ENCODE assay signal across 14 mouse cellular contexts in genomic region chr8:91365804-91366203, GRCm38 (mm10). TPM values are rescaled to one million over a fixed set of nuclear protein-coding genes. Genes with fewer than 3 reads are reported as not detected.
A peak's percentile ranks its signal among the peaks of the same experiment; 100 is the strongest.
DNase-seq lines count a peak whose midpoint lies in the region; ATAC-seq and TF ChIP-seq lines count a peak whose summit lies in the region.
"Had no signal": no experiment of that assay in that cellular context is flagged by ENCODE, and none has a peak within 500 bp of the region (broad histone marks: within the 10 kb centered on the region; RNA-seq: fewer than 3 reads in every experiment).

No protein-coding gene starts in this region.

- no peak for TF ChIP-seq EP300 in stomach, postnatal 0 days (optimal IDR thresholded peaks at IDR 0.05)

- in situ Hi-C loops in ES-E14 (cut with MboI; ENCODE audit: low sequenced_read_pairs in 2 of 2, unreplicated experiment in 2 of 2) = no loop called here

- intact Hi-C loops in heart, postnatal 10 days (cut with DNase I) = no loop called here

- TF ChIP-seq CTCF in stomach, postnatal 0 days (IDR thresholded peaks at IDR 0.05; ENCODE audit: low read depth) = no peak

- H3K27me3 ChIP-seq in heart, embryonic 13.5 days (replicated peaks) = no peaks in the 10 kb centered on the region
- H3K27me3 ChIP-seq in forebrain, embryonic 12.5 days = peaks cover 68% of the 10 kb centered on the region
- peaks cover 34% of the 10 kb centered on the region for H3K27me3 ChIP-seq in midbrain, embryonic 12.5 days
- no peaks in the 10 kb centered on the region for H3K27me3 ChIP-seq in stomach, postnatal 0 days (ENCODE audit: control insufficient read depth, insufficient read depth, low read length)

- no peaks in the 10 kb centered on the region for H3K9me3 ChIP-seq in heart, embryonic 13.5 days
- no peaks in the 10 kb centered on the region for H3K9me3 ChIP-seq in ES-E14 (ENCODE audit: control insufficient read depth, insufficient read depth, low read depth, low read length)
- H3K9me3 ChIP-seq in forebrain, embryonic 12.5 days = no peaks in the 10 kb centered on the region
- no peaks in the 10 kb centered on the region for H3K9me3 ChIP-seq in midbrain, embryonic 12.5 days
- H3K9me3 ChIP-seq in stomach, postnatal 0 days (ENCODE audit: control insufficient read depth, low read length) = no peaks in the 10 kb centered on the region
- H3K9me3 ChIP-seq: limb, embryonic 10.5 days had no signal

- H3K27ac ChIP-seq in heart, embryonic 13.5 days (replicated peaks) = peak overlapping the region; percentile 84; the same call in 1 of the 2 replicates
- no peak overlapping the region; the same call in 1 of the 2 replicates for H3K27ac ChIP-seq in ES-E14 (ENCODE audit: insufficient read depth, low read depth, low read length, poor library complexity, severe bottlenecking)
- no peak overlapping the region for H3K27ac ChIP-seq in forebrain, embryonic 12.5 days
- H3K27ac ChIP-seq in midbrain, embryonic 12.5 days (replicated peaks) = peak overlapping the region; percentile 44
- no peak overlapping the region for H3K27ac ChIP-seq in stomach, postnatal 0 days (replicated peaks)
- H3K27ac ChIP-seq: limb, embryonic 10.5 days had no signal

- H3K36me3 ChIP-seq in heart, embryonic 13.5 days = no peaks in the 10 kb centered on the region
- peaks cover 2% of the 10 kb centered on the region; the same call in 1 of the 2 replicates for H3K36me3 ChIP-seq in ES-E14 (ENCODE audit: control insufficient read depth, insufficient read depth, low read length, poor library complexity, severe bottlenecking)
- H3K36me3 ChIP-seq in forebrain, embryonic 12.5 days (replicated peaks) = no peaks in the 10 kb centered on the region
- no peaks in the 10 kb centered on the region for H3K36me3 ChIP-seq in midbrain, embryonic 12.5 days
- H3K36me3 ChIP-seq in stomach, postnatal 0 days (ENCODE audit: control insufficient read depth, insufficient read depth, low read length) = no peaks in the 10 kb centered on the region
- H3K36me3 ChIP-seq: limb, embryonic 10.5 days had no signal

- no peak for DNase-seq in heart, postnatal 10 days
- DNase-seq in ES-E14 (ENCODE audit: low read depth, low spot score) = peak; percentile 49
- no peak for DNase-seq in lung, postnatal 36 days
- no peak for DNase-seq in layer of hippocampus, postnatal 10 days (ENCODE audit: low spot score in 2 of 2)
- DNase-seq in stomach, postnatal 0 days (ENCODE audit: low spot score) = no peak
- DNase-seq: adrenal gland, postnatal 25 days; cerebellum, adult 11-12 months; lung, adult 18-20 months; right cerebral cortex, adult 18-20 months; thymus, postnatal 14 days had no signal

- ATAC-seq in heart, embryonic 13.5 days (ENCODE audit: extremely low read depth, insufficient number of reproducible peaks, low FRiP score, low TSS enrichment) = no peak
- ATAC-seq in forebrain, embryonic 12.5 days (ENCODE audit: low FRiP score) = peak; percentile 75
- peak; percentile 66 for ATAC-seq in midbrain, embryonic 12.5 days (ENCODE audit: low FRiP score, low read depth)
- no peak for ATAC-seq in stomach, postnatal 0 days (ENCODE audit: low FRiP score, low TSS enrichment)

- no peak overlapping the region for H3K4me3 ChIP-seq in heart, embryonic 13.5 days
- H3K4me3 ChIP-seq in ES-E14 (ENCODE audit: insufficient read depth in 1 of 2, low read depth in 1 of 2, low read length in 2 of 2, poor library complexity in 1 of 2, severe bottlenecking in 1 of 2) = no peak overlapping the region
- H3K4me3 ChIP-seq in forebrain, embryonic 12.5 days (replicated peaks) = no peak overlapping the region
- H3K4me3 ChIP-seq in midbrain, embryonic 12.5 days = no peak overlapping the region
- no peak overlapping the region for H3K4me3 ChIP-seq in stomach, postnatal 0 days (ENCODE audit: low read depth, low read length)
- H3K4me3 ChIP-seq: limb, embryonic 10.5 days had no signal

- H3K9ac ChIP-seq in heart, embryonic 13.5 days = no peak overlapping the region
- H3K9ac ChIP-seq in ES-E14 (ENCODE audit: insufficient read depth, low read depth, low read length, poor library complexity, severe bottlenecking) = no peak overlapping the region
- no peak overlapping the region for H3K9ac ChIP-seq in forebrain, embryonic 12.5 days
- no peak overlapping the region for H3K9ac ChIP-seq in midbrain, embryonic 12.5 days (replicated peaks)
- no peak overlapping the region for H3K9ac ChIP-seq in stomach, postnatal 0 days (ENCODE audit: low read length)

- peaks cover 56% of the 10 kb centered on the region for H3K4me1 ChIP-seq in heart, embryonic 13.5 days
- 0 out of 4 replicates have a peak, but pooled peaks cover 0 to 2% of the 10 kb centered on the region in 2 experiments for H3K4me1 ChIP-seq in ES-E14 (ENCODE audit: control insufficient read depth in 2 of 2, insufficient read depth in 2 of 2, low read length in 2 of 2, poor library complexity in 1 of 2)
- H3K4me1 ChIP-seq in forebrain, embryonic 12.5 days = peaks cover 26% of the 10 kb centered on the region
- H3K4me1 ChIP-seq in midbrain, embryonic 12.5 days = peaks cover 24% of the 10 kb centered on the region
- no peaks in the 10 kb centered on the region for H3K4me1 ChIP-seq in stomach, postnatal 0 days (replicated peaks; ENCODE audit: control insufficient read depth, insufficient read depth)

- no peak overlapping the region for H3K4me2 ChIP-seq in heart, embryonic 13.5 days
- H3K4me2 ChIP-seq in forebrain, embryonic 12.5 days = no peak overlapping the region
- no peak overlapping the region for H3K4me2 ChIP-seq in midbrain, embryonic 12.5 days (replicated peaks)
- no peak overlapping the region for H3K4me2 ChIP-seq in stomach, postnatal 0 days (replicated peaks; ENCODE audit: low read depth)

TF ChIP-seq in ES-E14, 5 proteins besides CTCF, POLR2A, EP300 and RAD21:
- TF ChIP-seq MAFK (IDR thresholded peaks at IDR 0.05; ENCODE audit: insufficient read depth, low read depth, low read length) = no peak
- TF ChIP-seq HCFC1 (IDR thresholded peaks at IDR 0.05; ENCODE audit: borderline replicate concordance, insufficient read depth, low read length) = no peak
- 0 out of 2 replicates have a peak, but pooled peaks have one; percentile 13 for TF ChIP-seq CHD2 (IDR thresholded peaks at IDR 0.05; ENCODE audit: low read depth, low read length)
- no peak for TF ChIP-seq ZC3H11A (IDR thresholded peaks at IDR 0.05; ENCODE audit: borderline replicate concordance, low read depth, low read length)
- no peak for TF ChIP-seq ZNF384 (IDR thresholded peaks at IDR 0.05; ENCODE audit: low read depth, low read length)

RNA-seq across cellular contexts. Expression of gene Fto, which starts 52.5 kb away (rescaled TPM):
- 64.3 and 66.0 TPM in 2 replicates for polyA plus RNA-seq in heart, embryonic 13.5 days (2015; fragmentation: Nextera tagmentation; extraction: Ambion mirVana)
- total RNA-seq in heart, postnatal 10 days (2021) = 10 to 100 TPM; 79.7 to 83.3 TPM
- total RNA-seq in ES-E14 (2012; rRNA removed) = 16.8 and 21.8 TPM in 2 replicates
- polyA plus RNA-seq in forebrain, embryonic 12.5 days (2016; fragmentation: Nextera tagmentation; extraction: Ambion mirVana) = 105 and 111 TPM in 2 replicates
- polyA plus RNA-seq in midbrain, embryonic 12.5 days (2016; fragmentation: Nextera tagmentation; extraction: Ambion mirVana) = 115 and 116 TPM in 2 replicates
- total RNA-seq in layer of hippocampus, postnatal 10 days (2021) = 100 to 1,000 TPM; 116 to 120 TPM
- polyA plus RNA-seq in stomach, postnatal 0 days (2015; fragmentation: Nextera tagmentation; extraction: Ambion mirVana) = 25.7 and 29.2 TPM in 2 replicates

RNA-seq across cellular contexts. Expression of gene Rpgrip1l, which starts 52.7 kb away (rescaled TPM):
- 6.2 and 6.9 TPM in 2 replicates for polyA plus RNA-seq in heart, embryonic 13.5 days (2015; fragmentation: Nextera tagmentation; extraction: Ambion mirVana)
- 1 to 10 TPM; 2.7 to 5.8 TPM for total RNA-seq in heart, postnatal 10 days (2021)
- 2.7 and 4.4 TPM in 2 replicates for total RNA-seq in ES-E14 (2012; rRNA removed)
- polyA plus RNA-seq in forebrain, embryonic 12.5 days (2016; fragmentation: Nextera tagmentation; extraction: Ambion mirVana) = 15.8 and 17.0 TPM in 2 replicates
- 14.4 and 15.6 TPM in 2 replicates for polyA plus RNA-seq in midbrain, embryonic 12.5 days (2016; fragmentation: Nextera tagmentation; extraction: Ambion mirVana)
- 10 to 100 TPM; 21.3 to 28.1 TPM for total RNA-seq in layer of hippocampus, postnatal 10 days (2021)
- polyA plus RNA-seq in stomach, postnatal 0 days (2015; fragmentation: Nextera tagmentation; extraction: Ambion mirVana) = 4.4 and 5.5 TPM in 2 replicates

Comparison
In these comparisons a context has a peak if more than half of its experiments do, and no peak if none do; other contexts are left out.
1. ATAC-seq: peak in forebrain, embryonic 12.5 days (single experiment) and midbrain, embryonic 12.5 days (single experiment); none in heart, embryonic 13.5 days (single experiment) and stomach, postnatal 0 days (single experiment).
2. H3K27ac ChIP-seq: peak in heart, embryonic 13.5 days (single experiment) and midbrain, embryonic 12.5 days (single experiment); none in ES-E14 (single experiment), forebrain, embryonic 12.5 days (single experiment) and stomach, postnatal 0 days (single experiment).